Mouse (Mus musculus) Muller cell, postnatal 12 days (primary cell): ENCODE measurements around the gene Camkmt.

Experiments
- DNase-seq: peaks from one replicate; pipeline ENCODE4 v3.0.0-alpha.2; 2015; ENCODE audit errors: inconsistent ontology term

Camkmt gene

DNA sequence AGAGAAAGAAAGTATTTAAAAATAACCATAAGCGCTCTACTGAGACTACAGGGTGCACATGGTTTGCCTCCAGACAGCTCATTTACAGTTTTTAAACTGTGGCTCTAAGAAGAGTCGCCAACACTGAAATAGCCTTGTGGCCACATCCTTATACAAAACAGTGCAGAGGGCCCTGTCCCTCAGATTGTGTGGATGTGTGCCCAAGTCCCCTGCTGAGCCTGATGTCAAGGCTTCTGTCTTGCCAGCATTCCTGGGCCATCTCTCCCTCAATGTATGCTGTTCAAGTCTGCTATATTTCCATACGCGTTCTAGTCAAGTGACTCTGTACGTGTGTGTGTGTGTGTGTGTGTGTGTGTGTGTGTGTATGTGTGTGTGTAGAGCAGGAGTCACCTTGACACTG, 201.2 kb downstream of the Camkmt start:
- no peak for DNase-seq

DNA sequence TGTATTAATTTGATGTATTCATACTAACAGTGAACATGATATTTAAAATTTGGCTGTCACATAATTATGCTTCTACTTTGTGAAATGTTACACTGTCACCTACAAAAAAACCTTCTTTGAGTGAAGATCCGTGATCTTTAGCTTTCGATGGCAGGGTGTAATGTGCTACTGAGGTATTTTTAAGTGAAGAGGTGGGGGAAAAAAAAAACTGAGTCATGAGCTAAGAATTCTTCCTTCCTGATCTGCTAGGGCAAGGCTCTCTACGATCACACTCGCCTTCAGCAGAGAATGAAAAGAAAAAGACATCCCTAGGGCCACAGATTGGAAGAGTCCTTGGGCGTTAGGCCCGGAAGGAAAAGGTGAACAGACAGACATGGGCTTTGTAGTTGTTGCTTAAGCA, 201.9 kb downstream of the Camkmt start:
- no peak for DNase-seq

DNA sequence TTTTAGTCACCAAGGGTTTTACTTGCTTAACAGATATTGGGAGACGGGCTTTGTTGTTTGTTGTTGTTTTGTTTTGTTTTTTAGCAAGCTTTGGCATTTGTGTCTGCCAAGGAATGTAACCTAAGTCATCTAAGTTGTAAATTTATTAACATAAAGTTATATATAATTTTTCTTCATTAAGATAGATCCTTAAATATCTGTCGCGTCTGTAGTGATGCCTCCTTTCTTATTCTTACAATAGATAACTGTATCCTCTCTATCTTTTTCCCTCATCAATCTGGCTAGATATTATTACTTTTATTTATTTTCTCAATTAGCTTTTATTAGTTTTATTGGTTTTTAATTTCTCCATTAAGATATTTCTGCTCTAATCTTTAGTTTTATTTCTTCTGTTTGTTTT, 213.3 kb downstream of the Camkmt start:
- no peak for DNase-seq

DNA sequence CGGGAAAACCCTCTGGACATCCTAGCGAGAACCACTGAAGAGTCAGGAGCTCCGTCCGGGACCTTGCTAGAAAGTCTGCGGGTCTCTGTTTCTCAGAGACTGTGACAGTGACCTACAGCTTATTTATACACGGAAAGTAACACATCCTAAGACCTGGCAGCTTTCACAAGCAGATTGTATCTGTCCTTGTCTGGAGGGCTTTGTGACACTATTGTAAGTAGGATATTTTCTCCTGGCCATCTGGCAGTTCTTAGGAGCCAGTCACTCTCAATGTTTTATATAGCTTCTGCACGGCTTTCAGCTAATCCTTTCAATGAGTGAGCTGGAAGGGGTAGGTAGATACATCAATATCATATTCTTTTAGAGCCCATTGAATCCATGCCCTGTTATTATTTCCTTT, 218.2 kb downstream of the Camkmt start:
- no peak for DNase-seq

DNA sequence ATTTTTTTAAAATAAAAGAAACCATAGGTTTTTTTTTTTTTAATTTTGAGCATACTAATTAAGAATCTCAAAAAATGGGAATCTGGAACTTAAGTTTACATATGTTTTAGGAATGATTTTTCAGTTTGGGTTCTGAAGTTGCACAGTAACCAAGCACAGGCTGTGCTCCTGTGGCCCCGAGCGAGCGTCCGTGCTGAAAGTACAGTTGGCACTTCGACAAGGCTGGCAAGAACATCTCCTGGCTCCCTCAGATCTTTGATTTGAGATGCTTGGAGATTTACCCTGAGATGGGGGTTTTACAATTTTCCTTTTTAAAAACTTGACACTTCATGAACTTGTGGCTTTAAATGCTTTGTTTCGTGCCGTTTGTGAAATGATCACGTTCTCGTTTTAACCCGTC, 218.7 kb downstream of the Camkmt start:
- DNase-seq, result no peak

DNA sequence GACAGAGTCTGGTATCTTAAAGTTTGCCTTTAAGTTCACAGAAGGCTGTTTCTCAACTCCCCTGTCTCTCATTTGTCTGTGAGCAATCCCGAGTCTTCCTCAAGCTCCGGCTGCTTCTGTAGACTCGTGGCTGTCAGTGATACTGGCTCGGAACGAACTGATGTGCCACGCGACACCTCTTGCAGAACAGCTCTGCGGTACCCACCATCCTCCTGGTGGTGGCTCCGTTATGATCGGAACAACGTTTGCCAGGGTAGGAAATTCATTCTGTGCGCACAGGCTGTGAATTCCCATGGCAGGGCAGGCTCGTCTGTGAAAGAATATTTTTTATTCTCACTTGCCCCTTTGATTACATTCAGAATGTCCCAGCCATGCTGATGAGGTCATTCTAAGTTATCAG, 221.0 kb downstream of the Camkmt start:
- no peak for DNase-seq

DNA sequence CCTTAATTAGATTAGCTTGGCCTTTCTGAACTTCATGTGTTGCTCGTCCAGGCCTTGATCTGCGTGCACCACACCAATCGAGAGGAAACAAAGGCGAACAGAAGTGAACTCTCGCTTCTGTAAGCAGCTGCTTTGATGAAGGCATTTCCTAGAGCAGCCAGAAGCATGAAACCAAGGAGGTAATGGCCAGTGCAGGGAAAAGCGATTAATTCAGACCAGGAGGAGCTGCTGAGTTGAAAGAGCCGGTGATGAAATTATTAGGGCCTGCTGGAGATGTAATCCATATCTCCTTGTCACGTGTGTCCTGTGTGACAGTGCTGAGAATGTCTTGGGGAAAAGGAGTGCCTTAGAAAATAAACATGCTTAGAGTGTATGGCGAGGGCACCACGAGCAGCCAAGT, 228.0 kb downstream of the Camkmt start:
- DNase-seq, result no peak

DNA sequence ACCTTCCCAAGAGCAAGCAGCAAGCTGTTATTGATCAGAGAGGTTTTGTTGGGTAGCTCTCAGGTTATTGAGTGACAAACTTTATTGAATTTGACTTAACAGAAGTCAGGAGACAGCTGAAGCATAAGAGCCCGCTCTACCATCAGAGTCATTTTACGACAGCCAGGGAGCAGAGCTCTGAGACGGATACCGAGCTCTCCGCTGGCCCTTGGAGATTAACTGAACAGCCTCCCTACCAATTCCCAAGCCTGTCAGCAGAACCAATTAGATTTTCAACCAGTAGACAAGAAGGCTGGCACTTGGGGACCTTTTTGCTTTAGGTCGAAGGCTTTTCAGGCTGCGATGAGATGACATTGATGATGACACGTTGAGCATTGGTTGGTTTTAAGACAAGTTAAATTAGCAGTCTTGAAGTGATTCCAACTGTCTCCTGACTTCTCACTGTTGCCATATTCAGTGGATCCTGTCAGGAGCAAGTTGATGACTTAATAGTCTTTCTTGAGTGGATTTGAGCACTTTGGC, 229.5 kb downstream of the Camkmt start:
- no peak for DNase-seq

DNA sequence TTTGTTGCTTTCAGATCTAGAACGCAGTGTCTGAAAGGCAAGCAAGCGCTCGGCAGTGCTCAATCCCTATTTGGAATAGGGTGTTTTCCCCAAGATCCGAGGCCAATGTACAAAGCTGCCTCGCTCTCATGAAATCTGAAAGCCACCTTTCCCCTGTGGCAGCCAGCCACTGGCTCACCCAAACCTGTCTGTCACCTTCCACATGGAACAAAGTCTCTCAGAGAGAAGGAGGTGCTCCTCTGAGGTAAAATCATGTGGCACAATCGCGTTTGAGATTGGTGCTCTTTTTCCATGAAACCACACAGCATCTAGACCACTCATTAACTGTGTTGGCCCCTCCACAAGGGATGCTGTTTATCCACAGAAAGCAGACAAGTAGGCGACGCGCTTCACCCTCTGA, 238.5 kb downstream of the Camkmt start:
- DNase-seq, result no peak

DNA sequence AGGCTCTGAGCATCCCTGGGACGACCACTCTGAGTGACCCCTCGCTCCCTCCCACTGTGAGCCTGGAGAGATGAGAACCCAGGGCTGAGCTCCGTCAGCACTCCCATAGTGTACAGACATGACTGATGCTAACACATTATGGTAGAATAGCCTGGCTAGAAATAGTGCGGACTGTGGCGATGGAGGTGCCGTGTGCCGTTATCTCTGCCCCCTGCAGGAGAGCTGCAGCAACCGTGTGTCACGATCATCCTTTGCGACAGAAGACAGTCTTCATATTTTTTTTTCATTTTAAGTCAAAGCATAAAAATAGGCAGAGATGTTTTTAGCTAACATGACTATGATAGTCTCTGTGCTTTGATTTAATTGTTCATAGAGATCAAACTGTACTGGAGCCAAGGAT, 245.1 kb downstream of the Camkmt start:
- DNase-seq, result no peak

DNA sequence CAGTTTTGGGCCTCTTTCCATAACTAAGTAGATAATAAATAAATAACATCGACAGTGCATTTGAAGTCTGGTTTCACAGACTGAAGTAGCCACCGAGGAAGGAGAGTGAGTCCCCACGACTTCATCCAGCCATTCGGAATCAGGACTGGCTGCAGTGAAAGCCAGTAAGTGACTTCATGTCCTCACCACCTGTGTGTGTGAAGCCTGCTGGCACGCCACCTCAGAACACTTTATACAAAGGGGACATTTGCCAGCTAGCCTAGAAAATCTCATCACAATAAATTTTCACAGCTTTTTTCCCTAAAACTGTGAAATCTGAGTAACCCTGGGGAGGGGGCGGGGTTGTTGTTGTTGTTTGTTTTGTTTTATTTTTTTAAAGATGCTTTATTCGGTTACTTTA, 247.3 kb downstream of the Camkmt start:
- no peak for DNase-seq

DNA sequence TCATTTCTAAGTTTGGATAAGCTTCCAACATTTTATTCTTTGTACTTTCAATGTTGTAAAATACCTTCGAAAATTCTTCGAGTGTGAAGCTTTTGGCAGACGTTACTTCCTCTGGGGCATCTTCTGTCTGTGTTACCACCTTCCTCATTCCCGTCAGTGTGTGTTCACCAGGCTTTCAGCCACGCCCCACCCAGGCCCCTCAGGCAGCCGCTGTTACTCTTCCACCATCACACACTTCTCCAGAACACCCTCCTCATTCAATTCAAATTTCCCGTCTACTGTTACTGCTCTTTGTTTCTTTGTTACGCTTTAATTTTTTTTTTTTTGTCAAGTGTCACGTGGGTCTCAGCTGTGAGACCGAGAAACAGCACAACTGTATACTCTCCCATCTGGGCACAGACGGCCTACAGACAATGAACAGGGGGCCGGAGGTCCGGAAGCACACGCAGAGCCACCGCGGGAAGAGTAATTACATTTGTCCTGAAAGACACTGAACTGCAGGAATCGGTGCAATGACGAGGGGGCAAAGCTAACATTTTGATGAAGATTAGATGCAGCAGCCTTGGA, 250.9 kb downstream of the Camkmt start:
- DNase-seq, result peak; percentile 9

DNA sequence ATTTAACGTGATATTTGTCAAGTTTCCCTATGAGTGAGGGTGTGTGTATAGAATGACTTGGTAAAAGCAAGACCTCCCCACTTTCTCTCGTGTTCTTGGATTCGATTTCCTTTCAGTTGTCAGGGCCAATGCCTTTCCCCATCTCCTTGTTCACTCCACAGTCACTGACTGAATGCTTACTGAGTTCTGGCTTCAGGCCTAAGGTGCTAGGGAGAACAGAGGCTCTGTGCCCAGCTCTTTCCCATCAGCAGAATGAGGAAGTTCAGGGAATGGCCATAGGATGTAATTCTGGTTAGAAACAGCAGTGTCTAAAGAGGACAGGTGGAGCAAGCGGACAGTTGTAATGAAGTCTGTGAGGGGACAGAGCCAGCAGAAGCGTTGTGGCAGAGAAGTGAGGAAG, 252.1 kb downstream of the Camkmt start:
- no peak for DNase-seq

DNA sequence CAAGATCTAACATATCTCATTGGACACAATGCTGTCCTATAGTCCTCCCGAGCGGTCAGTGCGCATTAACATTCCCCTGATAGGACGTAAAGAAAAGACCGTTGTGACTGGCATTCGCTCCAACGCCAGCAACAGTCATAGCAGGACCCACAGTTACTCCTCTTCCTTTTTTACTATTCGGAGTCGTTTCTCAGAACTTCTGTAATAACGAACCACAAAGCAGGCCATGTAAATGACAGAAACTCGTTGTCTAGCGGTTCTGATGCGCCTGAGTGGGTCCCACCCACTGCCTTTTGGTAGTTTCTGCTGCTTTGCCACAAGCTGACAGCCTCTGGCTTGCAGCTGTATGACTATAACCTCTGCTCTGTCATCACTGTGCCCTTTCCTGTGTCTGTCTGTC, 253.1 kb downstream of the Camkmt start:
- no peak for DNase-seq

DNA sequence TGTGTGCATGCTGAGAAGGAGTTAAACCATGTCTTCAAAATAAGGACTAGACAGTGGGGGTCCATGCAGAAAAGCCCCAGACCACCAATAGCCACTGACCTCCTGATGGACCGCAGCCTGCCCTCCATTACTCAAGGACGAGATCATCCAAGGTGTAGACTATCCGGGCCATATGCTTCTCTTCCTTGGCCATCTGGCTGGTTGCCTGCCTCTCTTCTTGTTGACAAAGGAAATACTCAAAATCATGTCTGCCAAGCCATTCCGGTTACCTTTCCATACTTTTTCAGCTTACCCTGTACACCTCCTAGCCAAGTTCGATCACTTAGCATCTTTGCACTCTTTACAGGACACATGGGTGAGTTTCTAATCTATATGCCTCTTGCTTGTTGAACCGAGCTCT, 256.3 kb downstream of the Camkmt start:
- no peak for DNase-seq

DNA sequence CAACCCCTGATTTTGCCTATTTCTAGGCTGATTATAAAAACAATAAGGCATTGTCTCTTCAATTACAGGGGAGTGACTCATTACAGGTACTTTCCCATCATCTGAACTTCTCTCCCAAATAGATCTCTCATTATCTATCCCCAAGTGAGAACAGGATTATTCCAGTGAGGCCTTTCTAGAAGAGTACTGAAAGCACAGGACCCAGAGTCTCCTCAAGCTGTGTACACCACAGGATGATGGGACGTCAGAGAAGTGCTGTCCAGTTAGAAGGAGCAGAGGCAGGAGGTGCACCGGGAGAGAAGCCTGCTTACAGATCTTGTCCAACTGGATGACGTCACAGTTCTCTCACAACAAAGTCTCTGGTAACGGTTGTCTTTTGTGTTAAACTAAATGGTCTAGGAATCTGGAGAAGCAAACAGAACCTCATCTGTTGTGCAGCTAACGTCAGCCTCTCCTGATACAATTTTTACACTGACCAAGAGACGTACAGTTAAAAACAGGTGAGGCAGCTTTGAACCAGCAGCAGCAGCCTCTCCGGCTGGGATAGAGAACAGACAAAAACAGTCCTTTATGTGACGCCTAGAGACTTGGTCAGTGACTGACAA, 259.1 kb downstream of the Camkmt start:
- peak; percentile 32 for DNase-seq

DNA sequence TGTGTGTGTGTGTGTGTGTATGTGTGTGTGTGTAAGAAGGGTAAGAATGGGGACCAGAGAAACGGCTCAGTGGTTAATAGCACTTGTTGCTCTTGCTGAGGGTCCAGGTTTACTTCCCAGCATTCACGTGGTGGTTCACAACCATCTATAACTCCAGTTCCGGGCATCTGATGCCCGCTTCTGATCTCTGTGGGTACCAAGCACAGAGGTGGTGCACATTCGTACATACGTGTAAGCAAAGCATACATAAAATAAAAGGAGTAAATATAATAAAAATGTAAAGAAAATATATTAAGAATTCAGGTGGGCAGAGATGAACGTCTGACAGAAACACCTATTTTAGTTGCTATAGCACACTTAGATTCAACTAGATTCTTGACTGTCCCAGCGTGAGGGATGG, 260.9 kb downstream of the Camkmt start:
- no peak for DNase-seq

DNA sequence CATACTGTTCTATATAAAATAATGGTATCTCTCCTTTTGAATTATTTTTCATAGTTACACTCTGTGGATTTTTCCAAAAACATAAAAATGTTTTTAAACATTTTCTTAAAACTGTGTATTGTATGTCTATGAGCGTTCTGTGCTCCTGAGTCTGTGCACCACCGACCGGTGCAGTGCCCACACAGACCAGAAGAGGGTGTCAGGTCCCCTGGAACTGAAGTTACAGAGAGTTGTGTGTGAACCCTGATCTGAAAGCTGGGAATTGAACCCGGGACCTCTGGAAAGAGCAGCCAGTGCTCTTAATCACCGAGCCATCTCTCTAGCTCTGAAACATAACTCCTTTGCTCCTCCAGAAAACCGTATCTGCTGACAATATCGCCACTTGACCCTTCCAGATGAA, 262.4 kb downstream of the Camkmt start:
- no peak for DNase-seq

DNA sequence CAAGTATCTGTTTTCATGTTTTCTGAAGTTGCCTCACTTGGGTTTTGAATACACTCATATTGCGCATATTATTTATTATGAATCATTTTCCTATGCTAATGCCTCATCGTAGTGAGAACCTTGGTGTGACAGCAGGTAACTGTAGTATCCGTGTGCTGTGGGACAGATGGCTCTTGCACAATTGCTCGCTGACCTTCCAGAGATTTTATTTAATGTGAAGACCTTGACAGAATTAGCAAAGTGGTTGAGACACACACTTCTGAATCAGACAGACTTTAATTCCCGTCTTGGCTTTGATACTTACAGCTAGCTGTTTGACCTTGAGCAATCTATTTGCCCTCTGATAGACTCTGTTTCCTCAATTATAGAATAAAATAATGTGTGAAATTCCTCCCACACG, 262.8 kb downstream of the Camkmt start:
- no peak for DNase-seq

DNA sequence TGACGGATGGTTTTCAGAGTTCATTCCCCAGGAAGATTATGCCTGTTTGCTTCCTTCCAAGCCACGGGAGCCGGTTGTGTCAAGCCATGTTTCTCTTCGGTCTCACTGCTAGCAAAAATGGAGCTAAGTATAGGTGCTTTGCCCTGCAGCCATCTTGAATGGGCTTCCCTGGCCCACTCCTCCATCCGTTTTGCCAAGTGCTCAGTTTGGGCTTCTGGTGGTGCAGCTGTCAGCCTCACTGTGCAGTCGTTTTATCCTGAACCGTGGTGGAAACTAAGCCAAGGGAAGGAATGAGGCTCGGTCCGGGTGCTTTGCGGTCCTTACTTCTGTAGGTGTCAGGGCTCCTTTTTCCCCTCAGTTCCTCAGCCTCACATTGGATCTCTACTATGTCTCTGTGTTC, 263.3 kb downstream of the Camkmt start:
- no peak for DNase-seq

DNA sequence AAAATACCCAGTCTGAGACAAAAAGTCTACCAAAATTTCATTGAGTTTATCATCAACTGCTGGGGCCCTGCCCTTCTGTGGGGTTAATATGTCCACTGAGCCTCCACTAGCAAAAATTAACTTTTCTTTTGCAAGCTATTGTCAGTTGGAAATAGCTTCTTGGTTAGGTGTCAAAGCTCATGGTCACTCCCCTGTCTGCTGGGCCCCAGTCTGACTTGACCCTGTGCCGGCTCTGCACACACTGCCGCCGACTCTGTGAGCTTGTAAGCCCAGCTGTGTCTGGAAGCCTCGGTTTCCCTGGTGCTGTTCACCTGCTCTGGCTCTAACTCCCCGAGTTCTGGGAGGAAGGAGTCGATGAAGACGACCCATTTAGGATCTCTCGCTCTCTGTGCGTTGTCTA, 265.0 kb downstream of the Camkmt start:
- DNase-seq, result no peak

DNA sequence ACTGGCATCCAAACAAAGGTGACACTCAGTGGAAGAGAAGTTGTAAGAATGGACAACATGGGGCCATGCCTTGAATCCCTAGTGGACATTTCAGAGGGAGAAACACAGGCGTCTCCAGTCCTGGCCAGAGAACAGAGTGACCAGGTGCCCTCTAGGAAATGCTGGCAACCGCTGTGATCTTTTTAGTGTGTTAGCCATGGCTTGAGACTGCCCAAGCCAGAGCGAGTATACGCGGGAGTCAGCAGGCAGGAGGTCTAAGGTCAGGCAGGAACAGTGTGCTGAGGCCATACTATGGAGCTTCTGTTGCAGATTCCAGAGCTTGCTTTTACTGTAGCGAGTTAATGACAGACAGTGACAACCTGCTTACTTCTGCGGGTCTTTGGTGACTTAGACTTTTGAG, 270.7 kb downstream of the Camkmt start:
- no peak for DNase-seq

DNA sequence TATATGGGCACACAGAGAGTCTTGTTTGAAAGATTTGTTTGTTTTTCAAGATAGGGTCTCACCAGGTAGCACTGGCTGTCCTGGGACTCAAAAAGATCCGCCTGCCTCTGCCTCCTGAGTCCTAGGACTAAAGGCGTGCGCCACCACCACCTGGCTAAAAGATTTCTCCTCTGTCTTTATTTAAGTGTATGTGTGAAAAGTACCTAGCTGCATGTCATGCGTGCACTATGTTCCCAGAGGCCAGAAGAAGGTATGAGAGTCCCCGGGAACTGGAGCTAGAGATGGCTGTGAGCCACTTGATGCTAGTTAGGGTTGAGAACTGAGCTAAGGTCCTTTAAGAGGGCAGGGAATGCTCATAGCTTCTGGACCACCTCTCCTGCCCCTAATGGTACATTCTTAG, 277.0 kb downstream of the Camkmt start:
- DNase-seq, result no peak

DNA sequence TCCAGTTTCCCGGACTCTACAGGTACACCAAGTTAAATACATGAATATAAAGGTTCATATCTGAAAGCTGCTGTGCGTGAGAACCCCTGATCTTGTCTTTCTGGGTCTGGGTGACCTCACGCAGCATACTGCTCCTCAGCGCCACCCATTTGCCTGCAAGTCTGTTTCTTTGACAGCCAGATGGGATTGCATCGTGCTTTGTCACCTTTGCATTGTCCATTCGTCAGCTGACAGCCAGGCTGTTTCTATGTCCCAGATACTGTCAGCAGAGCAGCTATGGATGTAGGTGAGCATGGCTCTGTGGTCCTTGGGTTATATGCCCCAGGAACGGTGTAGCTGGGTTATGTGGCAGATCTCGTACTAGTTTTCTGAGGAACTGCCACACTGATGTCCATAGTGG, 278.4 kb downstream of the Camkmt start:
- no peak for DNase-seq
